Mouse (Mus musculus) layer of hippocampus, adult 11-12 months (tissue): ENCODE results near the gene Herc4.

ENCODE experiments used
- DNase-seq: peaks from one replicate; pipeline ENCODE4 v3.0.0; 2022; ENCODE audit warnings: low spot score

The Herc4 gene

DNA sequence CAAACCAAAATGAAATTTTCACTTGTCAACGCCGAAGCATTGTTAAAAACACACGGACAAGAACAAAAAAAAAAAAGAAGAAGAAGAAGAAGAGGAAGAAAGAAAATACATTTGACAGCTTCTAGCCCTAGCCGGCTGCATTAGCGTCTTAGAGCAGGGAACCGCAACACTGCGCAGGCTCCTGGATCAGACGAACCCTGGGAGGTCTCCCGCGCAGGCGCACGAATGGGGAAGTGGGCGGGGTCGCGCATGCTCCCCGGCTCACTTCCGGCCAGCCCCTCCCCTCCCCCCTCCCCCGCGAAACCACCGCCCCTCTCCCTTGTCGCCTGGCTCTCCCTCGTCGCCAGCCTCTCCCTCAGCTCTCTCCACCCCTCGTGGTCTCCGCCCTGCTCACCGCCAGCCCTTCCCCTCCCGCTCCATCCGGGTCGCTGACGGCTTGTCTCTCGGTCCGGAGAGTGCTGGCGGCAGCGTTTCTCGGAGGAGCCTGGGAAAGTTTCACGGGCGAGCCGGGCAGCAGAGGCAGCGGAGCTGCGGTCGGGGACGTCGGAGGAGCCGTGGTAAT is at the start of gene Herc4:
Gene Herc4, plus strand, starts transcription at position 318 of the 562 bp plus-strand sequence.
- peak; percentile 94 for DNase-seq

DNA sequence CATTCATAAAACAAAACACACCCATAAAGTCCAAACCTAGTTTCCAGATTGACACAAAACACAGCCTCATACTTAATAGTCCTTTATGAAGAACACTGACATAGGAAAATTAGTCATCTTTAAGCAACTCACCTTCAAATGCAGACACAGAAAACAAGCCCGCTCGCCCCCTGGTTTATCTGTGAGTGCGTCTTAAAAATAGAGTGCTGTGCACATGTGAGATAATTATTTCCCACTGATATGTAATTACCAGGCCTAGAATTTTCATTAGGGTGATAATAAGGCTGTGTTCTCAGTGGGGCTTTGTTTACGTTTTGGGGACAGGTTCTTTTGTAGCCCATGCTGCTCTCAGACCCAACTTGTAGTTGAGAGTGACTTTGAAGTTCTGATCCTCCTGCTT is 44.6 kb upstream of the Herc4 start:
- no peak for DNase-seq

DNA sequence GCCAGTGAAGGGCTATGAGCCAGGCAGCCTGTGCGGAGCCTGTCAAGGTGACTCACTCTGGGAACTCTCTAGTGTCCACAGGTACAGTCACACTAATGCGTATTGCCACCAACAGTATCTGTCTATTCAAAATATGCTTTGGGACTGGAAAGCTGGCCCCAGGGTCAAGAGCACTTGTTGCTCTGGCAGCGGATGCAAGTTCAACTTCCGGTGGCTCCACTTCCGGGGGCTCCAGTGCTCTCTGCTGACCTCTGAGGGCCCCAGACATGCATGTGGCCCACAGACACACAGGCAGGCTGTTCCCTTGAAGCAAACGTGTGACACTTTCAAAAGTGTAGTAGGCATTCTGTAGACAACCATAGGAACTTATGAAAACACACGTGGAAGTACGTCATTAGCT is 42.1 kb upstream of the Herc4 start:
- no peak for DNase-seq

DNA sequence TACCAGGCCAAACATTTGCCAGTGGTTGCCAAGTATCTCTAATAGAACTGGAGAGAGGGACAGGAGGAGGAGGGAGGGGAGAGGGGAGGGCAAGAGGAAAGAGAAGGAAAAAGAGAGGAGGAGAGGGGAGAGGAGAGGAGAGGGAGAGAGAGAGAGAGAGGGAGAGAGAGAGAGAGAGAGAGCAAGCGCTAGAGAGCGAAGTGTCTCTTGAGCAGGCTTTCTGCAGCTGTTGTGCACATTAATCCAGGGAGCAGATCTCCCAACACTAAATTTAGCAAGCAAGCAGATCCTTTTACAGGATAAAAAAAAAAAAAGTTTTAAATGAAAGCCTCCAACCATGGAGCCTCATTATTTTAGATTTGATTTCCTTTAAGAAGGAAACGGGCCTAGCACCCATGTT is 40.6 kb upstream of the Herc4 start:
- DNase-seq = no peak

DNA sequence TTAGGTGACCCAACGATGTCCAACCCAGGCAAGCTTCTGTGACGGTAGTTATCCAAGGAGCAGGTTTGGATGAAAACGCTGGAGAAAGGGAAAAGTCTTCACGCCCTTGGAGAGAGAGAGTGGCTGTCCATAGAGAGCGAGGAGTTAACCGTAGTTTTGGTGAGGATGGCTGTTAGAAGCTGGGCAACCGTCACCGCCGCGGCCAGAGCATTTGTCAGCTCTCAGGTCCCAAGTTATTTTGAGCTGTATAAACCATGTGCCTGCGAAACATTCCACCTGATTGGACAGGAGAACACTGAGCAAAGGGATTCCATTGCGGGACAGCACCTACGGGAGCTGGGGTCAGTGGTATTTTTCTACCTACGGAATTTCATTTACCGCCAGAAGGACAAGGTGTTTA is 39.9 kb upstream of the Herc4 start, which contains the start of gene Mypn:
Gene Mypn, minus strand, starts transcription at position 225 of the 400 bp plus-strand sequence.
- DNase-seq = no peak

DNA sequence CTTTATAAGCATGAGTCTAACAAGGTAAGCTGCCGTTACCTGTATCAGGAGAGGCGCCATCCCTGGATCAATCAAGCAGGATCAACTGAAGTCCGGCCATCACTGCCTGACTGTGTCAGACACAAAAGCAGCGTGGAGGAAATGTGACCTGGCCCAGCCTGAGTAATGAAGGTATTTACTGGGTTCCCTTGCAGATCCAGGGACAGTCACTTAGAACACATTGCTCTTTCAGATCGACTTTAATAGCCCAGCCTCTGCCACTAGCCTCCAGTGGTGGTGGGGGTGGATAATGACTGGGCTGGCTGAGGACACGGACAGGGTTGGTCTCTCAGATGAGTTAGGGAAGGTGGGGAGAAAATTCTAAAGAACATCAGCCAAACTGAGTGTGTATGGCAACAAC is 34.7 kb upstream of the Herc4 start:
- no peak for DNase-seq

DNA sequence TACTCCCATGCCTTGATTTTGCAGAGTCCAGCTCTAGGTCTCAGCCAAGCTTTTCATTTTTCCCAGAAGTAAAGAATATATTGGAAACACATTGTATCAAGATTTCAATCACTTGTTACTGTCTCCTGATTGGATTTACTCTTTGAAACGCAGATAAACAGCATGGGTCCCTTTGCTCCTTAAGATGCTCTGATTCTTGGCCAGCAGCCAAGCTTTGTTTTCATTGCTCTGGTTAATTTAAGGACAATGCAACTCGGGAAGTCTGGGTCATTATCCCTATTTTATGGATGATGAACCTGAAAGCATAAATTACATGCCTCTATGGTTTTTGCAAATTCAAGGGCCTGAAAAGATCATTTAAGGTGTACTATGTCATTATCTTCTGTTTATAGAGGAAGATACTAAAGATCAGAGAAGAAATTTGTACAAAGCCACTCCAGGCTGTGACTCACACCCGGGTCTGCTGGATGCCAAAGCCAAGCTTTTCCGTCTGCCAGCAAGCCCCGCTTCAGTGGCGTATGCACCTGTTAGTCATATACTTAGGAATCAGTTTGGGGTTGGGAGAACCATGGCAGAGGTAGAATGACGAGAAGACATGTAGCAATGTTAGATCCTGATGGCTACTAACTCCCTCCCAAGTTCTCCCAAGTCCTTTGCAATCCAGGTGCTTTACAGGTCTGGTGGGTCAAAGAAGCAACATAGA is 22.4 kb upstream of the Herc4 start:
- DNase-seq = no peak

DNA sequence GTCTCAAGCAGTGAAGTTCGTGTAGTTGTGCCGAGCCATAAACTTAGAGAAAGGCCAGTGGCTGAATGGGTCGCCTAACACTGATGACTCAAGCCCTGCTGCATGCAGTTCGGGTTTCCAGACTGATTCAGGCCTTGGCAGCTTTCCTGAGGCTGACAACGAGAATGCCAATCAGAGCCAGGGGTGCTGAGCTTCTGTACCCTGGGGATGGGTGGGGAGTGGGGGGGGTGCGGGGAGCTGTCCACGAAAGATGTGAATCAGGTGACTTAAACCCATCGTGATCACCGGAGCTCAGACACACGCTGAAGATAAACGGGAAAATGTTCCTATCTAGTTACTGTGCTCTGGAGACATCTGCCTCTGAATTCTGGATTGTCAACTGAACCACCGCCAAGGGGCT is 19.3 kb upstream of the Herc4 start:
- DNase-seq = no peak

DNA sequence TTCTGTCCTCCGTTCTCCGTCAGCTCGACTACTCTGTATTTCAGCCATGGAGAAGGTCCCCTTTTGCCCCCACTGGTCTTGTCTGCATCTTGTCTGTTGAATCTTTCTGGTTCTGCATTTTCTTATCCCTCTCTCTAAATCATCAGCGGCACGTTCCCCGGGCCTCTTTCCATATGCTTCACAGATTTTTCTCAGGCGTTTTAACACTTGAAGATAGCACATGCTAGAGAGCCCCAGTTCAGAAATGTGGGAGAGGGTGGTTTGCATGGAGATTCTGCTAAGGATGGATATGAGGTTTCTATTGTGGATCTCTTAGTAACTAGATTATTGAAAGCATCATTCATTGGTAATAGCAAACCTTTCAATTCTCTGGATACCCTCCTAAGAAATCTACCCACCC is 13.3 kb upstream of the Herc4 start:
- no peak for DNase-seq

DNA sequence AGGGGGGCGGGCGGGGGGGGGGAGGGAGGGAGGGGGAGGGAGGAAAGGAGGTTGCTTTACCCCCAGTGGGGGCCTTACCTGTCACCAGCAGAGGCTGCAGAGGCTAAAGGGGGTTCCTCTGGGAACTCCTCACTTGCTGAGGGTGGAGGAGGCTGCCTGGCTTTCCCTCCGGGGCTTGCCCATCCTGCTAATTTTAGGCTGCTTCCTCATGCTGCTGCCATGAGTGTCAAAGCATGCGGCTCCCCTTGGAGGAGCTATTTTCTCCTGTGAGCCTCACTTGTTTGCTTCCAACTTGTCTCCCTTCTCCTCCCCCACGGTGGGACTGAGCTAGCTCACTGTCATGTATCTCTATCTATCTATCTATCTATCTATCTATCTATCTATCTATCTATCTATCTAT is 12.8 kb upstream of the Herc4 start:
- DNase-seq = no peak

DNA sequence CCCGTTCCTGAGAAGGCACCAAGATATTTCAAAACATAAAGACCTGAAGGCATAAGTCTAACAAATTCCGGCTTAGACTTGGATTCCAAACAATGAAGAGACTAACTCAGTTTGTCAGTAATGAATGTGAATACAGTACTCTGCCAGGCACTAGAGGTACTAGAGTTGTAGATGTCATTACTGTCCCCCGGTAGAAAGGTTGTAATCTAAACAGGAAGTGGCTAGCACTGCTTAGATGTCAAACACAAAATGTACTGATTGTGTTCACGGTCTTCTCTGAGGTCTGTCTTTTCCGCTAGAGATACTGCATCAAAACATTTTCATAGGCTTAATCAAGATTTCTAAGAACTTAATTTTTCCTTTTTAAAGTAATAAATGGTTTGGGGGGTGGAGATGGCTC is 12.0 kb upstream of the Herc4 start:
- no peak for DNase-seq

DNA sequence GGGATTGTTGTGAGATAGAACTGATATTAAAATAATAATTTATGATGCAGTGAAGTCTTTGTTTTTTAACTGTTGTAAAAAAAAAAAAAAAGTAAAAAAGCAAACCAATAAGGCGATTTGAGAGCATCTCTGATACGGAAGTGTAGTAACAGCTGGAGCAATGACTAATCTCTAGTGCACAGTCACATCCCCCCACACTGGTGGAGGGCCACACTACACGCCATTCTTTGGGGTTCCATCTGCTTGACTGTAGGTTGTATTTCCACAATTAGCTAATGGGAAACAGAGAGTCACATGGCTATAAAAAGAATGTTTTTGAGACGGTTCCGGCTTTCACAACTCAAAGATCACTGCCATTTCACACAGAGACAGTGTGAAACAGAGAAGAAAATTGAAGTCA is 9.5 kb upstream of the Herc4 start:
- DNase-seq = peak; percentile 37

DNA sequence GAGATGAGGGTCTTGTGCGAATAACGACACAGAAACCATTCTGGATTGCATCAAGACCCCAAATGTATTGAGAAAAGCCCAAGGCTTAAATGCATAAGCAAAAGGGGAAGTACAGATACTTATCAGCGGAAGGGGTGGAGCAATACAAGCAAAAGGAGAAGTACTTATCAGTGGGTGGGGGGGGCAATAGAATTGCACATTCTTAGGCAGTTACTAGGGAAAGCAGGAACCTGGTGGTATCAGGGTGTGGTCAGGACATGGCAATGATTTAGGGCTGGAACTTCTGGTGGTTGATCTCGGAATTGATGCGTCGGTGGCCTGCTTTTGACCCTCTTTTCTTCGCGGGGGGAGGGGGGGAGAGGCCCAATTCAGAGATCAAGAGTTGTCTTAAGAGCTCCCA is 7.7 kb upstream of the Herc4 start:
- no peak for DNase-seq

DNA sequence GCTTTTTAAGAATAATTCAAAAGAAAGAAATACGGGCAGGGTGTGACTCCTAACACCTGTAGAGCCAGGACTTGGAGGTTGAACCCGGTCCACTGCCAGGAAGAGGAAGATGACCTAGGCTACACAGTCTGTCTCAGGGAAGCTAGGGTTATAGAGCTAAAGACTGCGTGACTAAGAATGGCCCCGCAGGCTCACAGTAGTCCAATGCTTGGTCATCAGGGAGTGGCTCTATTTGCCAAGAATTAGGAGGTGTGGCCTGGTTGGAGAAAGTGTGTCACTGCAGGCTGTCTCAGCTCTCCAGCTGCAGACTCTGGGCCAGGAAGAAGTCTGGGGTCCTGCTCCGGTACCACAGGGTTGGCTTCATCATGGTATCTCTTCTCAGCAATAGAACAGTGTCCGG is 6.9 kb upstream of the Herc4 start:
- no peak for DNase-seq

DNA sequence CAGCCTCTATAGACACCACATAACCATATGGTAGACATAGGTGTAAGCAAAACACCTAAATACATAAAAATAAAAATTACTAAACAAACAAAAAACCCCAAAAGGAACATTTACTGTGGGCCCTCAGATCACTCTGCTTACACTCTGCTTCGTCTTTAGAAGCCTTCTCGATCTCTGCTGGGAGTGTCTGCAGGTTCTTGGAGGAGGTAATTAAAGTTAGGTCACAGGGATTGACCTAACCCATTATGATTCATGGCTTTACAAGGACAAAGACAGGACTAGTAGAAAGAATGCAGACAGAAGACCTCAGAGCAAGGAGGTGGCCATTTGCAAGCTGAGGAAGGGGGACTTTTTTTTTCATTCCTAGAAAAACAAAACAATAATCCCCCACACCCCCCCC is 6.4 kb upstream of the Herc4 start:
- no peak for DNase-seq

DNA sequence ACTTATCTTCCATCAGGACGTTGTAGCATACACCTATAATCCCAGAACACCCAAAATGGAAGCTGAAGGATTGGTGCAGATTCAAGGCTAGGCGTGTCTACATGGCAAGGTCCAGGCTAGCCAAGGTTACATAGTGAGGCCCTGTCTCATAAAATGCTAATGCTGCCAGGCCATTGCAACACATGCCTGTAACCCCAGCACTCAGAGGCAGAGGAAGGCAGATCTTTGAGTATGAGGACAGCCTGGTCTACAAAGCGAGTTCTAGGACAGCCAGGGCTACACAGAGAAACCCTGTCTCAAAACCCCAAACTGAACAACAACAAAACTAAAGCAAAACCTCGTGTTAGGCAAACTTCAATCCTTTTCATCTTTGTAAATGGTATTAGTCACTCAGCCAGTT is 5.5 kb upstream of the Herc4 start:
- no peak for DNase-seq

DNA sequence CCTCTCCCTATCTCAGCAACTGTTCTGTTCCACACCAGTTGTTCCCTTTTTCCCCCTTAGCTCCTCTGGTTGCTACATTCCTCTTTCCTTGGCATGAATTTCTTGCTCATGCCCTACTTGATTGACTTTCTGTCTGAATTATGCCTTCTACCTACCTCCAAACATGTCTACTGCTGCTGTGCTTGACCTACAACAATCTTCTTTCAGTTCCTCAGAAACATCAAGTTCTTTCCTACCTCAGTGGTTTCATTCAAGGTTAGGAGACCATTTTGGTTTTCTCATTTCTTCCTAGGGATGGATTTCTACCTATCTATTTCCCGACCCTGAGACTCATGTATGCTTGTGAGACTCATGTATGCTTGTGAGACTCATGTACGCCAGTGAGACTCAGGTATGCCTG is 3.8 kb upstream of the Herc4 start:
- no peak for DNase-seq

DNA sequence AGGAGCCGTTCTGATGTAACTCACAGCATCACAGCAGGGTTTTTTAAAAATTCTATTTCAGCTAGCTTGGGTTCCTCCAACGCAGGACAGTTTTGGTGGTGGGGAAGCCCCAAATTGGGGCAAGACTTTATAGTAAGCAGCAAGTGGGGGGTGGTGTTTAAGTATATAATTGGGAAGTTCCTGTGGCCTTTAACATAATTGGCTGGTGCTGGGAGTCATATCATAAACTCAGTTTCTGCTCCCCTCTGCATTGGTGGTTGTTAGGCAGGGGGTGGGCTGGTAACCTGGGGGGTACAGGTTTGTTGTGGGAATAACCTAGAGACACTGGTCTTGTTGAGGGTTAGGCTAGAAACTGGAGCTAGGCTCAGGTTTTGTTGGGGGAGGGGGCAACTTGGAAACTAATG is 2.7 kb upstream of the Herc4 start:
- no peak for DNase-seq

DNA sequence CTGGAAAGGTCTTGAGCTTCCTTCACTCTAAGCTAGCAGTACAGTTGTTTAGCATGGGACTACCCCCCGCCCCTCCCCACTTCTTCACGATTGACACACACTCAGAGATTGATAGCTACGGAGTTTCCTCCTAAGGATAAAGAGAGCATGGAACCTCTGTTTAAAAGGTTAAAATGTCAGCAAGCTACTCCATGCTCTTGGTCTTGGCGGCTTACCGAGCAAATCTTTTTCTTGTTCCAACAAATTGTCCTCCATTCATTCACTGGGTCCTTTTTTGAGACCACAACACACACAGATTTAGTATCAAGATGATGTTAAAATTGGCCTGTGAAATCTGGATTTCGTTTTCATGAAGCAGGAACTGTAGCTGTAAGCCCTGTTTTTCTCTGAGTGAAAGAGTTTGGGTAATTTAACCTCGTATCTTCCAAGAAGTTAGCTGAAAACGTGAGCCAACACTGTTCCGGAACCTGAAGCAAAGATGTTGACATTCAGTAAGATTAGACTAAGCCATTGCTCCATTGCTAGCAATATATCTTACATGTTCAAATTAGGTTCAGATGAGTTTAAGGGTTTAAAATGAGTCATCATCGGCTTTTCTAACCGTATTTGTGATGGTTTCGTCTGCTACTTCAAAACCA is 693 bp upstream of the Herc4 start:
- no peak for DNase-seq

DNA sequence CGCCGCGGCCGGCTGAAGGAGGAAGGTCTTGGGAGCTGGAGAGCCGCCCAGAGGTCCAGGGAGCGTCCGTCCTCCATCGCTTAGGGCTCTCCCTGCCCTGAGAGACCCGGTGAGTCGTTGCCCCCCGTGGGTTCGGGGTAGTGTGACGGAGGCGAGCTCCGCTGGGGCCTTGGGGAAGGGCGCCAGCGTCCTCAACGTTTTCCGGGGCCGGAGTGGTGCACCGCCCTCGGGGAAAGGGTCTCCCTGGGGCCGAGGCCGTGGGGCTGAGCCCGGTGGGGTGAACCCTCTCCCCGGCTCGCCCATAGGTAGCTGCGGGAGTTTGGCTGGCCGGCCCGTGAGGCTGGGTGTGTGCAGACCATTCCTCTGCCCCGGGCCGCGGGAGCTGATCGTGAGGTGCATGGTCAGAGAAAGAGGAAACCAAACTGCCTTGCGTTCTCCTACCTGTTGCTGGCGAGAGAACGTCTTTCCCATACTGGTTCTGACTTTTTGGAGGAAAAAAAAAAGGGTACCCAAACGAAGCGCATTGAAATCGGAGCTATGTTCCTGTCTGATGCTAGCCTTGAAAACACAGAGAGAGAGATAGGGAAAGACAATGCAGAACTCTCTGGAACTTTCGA is 553 bp downstream of the Herc4 start:
- DNase-seq = no peak

DNA sequence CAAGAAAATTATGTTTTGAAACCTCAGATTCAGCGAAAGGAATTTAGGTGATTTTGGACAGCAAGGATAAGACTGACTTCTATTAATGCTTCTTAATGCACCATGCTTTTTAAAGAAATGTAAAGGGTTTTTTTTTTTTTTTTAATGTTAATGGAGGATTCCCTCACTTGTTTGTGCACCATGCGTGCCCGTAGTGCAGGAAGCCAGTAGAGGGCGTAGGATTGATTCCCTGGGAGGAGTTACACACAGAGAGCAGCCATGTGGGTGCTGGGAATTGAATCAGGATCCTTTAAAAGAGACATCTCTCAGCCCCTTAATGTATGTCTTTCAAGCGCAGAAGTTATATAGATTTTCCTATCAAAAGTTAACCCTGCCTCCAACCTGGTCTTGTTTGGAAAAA is 1.1 kb downstream of the Herc4 start:
- no peak for DNase-seq

DNA sequence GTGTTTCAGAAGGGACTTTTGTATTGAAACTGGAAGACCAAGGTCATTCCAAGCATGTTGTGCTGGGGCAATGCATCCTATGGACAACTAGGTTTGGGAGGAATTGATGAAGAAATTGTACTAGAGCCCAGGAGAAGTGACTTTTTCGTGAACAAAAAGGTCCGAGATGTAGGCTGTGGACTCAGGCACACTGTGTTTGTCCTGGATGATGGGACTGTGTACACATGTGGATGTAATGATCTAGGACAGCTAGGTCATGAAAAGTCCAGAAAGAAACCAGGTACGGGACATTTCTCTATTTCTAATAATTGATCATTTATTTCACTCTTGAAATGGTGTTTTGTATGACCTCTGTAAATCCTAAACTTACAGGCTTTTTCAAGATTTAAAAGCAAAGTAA is 2.2 kb downstream of the Herc4 start:
- DNase-seq = no peak

DNA sequence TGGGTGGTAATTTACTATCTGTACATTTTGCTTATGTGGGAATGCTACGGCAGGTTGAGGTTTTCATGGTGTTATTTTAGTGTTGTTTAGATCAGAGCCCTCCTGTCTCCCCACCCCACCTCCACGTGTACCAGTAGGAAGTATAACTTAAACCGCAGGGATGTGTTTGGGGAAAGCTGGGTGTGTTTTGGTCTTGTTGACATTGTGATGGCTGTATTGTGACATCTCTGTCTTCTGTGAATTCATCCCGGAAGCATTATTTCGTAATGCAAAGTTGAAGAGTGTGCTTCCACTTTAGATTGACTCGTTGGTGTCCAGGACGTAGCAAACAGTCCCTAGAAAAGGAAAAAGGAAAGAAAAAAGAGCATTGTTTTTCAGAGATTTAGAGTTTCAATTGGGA is 3.8 kb downstream of the Herc4 start:
- no peak for DNase-seq
